Mouse (Mus musculus) embryonic stem cell, embryonic (primary cell): ENCODE measurements at regions not wholly inside any gene's neighbourhood (a gene's known extent, or its start where the extent isn't known, plus 50 kb on each side); places are given as distances from the start of the nearest gene placed in this dataset.

Experiments
- CTCF ChIA-PET, 4 experiments: fragments of 300-600 bp in 2 of 4; fragments of 350-600 bp in 2 of 4; sonication (Branson Sonifier 250); formaldehyde crosslinking; loops; one replicate each; lab custom pipeline; 2022; ENCODE audit warnings: inconsistent platforms in 2 of 4; lab: Charles Lee
- POLR2A ChIA-PET, 4 experiments: fragments of 300-600 bp in 2 of 4; fragments of 350-600 bp in 2 of 4; sonication (Branson Sonifier 250); formaldehyde crosslinking; loops; one replicate each; lab custom pipeline; 2022; ENCODE audit warnings: antibody characterized with exemption in 4 of 4, inconsistent platforms in 1 of 4; lab: Charles Lee

GRCm38 (mm10) chr6:120585941-120586280 lies 54.8 kb upstream of the Hdhd5 start:
- ChIA-PET POLR2A (interaction anchor here in 3 of 4 experiments (0.9 to 1.2 kb wide), 3 partner anchors 18 to 332 kb away, joined by 3 to 4 read pairs (median 3); no protein-coding TSS in a partner anchor), CTCF (no interaction called here)

- ChIA-PET CTCF (no interaction called here), POLR2A (interaction anchor here in 2 of 4 experiments (0.8 to 0.9 kb wide), 2 partner anchors 307 to 332 kb away, joined by 3 read pairs; no protein-coding TSS in a partner anchor)
Observed at GRCm38 (mm10) chr6:120585118-120585940, 54.2 kb upstream of the Hdhd5 start.

GRCm38 (mm10) chr6:120581748-120582147 lies 50.6 kb upstream of the Hdhd5 start:
- ChIA-PET CTCF (interaction anchor here (0.5 to 4.4 kb wide), 27 partner anchors 8 to 1138 kb away, joined by 3 to 18 read pairs (median 4); partner anchors contain the start of gene Hdhd5 (in 1 of the 4)), POLR2A (interaction anchor here in 3 of 4 experiments (0.6 to 4.1 kb wide), 13 partner anchors 11 to 241 kb away, joined by 3 to 24 read pairs (median 3); partner anchors contain the start of gene Atp6v1e1 (in 1 of the 3))
